Mouse (Mus musculus) layer of hippocampus, postnatal 36 days (tissue): ENCODE results near the gene 4932414N04Rik. TPM values are rescaled to one million over a fixed set of nuclear protein-coding genes. Genes with fewer than 3 reads are reported as not detected.

Experiments
- total RNA-seq, 2 experiments: library from RNA; stranded (reverse); gene quantifications; 2 replicates each; pipeline ENCODE4 v1.2.3; 2021

4932414N04Rik gene
- total RNA-seq, 2 experiments from 2014 or later: not detected

Other genes starting within 250 kb of the 4932414N04Rik start
- 10 to 100 TPM; 65.8 to 68.4 TPM for gene Stk39, start 184.2 kb upstream of the 4932414N04Rik start, total RNA-seq
- not detected for gene 4933409G03Rik, start 74.1 kb upstream of the 4932414N04Rik start, total RNA-seq
- 100 to 1,000 TPM in 1 of 2 experiments, 10 to 100 TPM in 1; 96.5 to 109 TPM for gene Cers6, start 205.0 kb downstream of the 4932414N04Rik start, total RNA-seq